Mouse (Mus musculus) thymus, adult 2 months (tissue): ENCODE measurements at regions not wholly inside any gene's neighbourhood (a gene's known extent, or its start where the extent isn't known, plus 50 kb on each side); places are given as distances from the start of the nearest gene placed in this dataset.

Source experiments
- CTCF ChIP-seq: fragments of 200-500 bp; IDR thresholded peaks from 2 replicates; pipeline ENCODE4 v1.5.1; 2012; ENCODE audit warnings: mild to moderate bottlenecking, control low read depth, low read length, moderate library complexity, borderline replicate concordance; ENCODE audit not compliant: control insufficient read depth, poor library complexity, insufficient read depth; ENCODE audit errors: extremely low read depth
- POLR2A ChIP-seq: fragments of 200-500 bp; IDR thresholded peaks from 2 replicates; pipeline ENCODE4 v1.6.1; 2012; ENCODE audit warnings: mild to moderate bottlenecking, low read length, control low read depth, moderate library complexity; ENCODE audit not compliant: control insufficient read depth, poor library complexity, insufficient read depth; ENCODE audit errors: extremely low read depth

DNA sequence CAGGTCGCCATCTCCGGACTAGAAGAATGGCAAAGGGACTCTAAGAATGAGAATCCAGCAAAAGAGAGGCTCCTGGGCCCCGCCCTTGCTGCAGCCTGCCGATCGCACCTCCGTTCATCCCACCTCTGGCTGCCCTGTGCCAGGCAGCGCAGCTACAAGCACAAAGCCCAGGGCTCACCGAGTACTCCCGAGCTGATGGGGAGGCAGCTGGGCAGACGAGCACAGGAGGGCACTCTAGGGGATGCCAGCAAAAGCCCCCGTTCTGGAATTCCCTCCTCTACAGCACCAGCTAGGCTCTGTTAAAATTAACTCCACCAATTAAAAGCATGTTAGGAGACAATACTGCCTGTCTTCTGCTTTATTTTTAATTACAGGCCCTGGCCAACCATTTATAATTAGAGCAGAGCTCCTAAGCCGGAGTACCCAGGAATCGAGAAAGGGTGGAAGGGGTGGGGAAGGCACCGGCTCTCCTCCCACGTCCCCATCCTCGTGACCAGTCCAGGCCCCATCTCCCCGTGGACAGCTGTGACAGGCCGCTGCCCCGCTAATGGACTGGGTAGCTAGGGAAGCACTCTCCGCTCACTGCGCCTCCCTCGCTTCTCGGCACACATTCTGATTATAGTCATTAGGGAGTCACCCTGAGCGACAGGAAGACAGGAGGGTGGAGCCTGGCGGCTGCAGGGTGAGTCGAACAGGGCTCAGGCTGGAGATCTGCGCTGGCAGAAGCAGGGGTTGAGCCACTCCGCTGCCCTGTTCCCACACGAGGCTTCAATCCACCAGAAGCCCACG, 120.0 kb downstream of the Nectin1 start:
- TF ChIP-seq CTCF: no peak
- no peak for TF ChIP-seq POLR2A
